Mouse (Mus musculus): ENCODE data around the gene Plppr3.

- TF ChIP-seq MAX (IDR thresholded peaks at IDR 0.05) (no peak), CTCF (IDR thresholded peaks at IDR 0.05; ENCODE audit: control insufficient read depth, insufficient read depth, insufficient read length) (no peak), USF1 (IDR thresholded peaks at IDR 0.05; ENCODE audit: low read depth) (no peak), MYOG (IDR thresholded peaks at IDR 0.05; ENCODE audit: control insufficient read depth, extremely low read depth, insufficient read length) (no peak)
Observed at GRCm38 (mm10) chr10:79836918-79837317, 37.5 kb downstream of the Plppr3 start.

Data from C2C12 (cell line).